Mouse (Mus musculus) layer of hippocampus, adult 6 months (tissue): ENCODE measurements around the gene Stxbp4. TPM values are rescaled to one million over a fixed set of nuclear protein-coding genes. Genes with fewer than 3 reads are reported as not detected.

ENCODE experiments used
- long read RNA-seq, 2 experiments: library from polyadenylated mRNA; unstranded; transcript quantifications; one replicate each; pipeline ENCODE4 v2.0.0; 2019 to 2020
- polyA plus RNA-seq: library from polyadenylated mRNA; unstranded; fragments of <200 nt; fragmentation: Nextera tagmentation; gene quantifications from 2 replicates; pipeline ENCODE4 v1.2.3, GENCODE M21; 2021

Stxbp4 gene
- polyA plus RNA-seq, result 5.1 and 5.3 TPM in 2 replicates
- long read RNA-seq, experiment 1, full-length matches to known transcripts, result 4 of 22 reads
- long read RNA-seq, experiment 1, partial matches to known transcripts, result 7 of 22 reads
- long read RNA-seq, experiment 1, other reads (novel, unspliced or antisense), result 11 of 22 reads
- long read RNA-seq, experiment 2, full-length matches to known transcripts, result 33 of 52 reads
- long read RNA-seq, experiment 2, partial matches to known transcripts, result 6 of 52 reads
- long read RNA-seq, experiment 2, other reads (novel, unspliced or antisense), result 13 of 52 reads

DNA sequence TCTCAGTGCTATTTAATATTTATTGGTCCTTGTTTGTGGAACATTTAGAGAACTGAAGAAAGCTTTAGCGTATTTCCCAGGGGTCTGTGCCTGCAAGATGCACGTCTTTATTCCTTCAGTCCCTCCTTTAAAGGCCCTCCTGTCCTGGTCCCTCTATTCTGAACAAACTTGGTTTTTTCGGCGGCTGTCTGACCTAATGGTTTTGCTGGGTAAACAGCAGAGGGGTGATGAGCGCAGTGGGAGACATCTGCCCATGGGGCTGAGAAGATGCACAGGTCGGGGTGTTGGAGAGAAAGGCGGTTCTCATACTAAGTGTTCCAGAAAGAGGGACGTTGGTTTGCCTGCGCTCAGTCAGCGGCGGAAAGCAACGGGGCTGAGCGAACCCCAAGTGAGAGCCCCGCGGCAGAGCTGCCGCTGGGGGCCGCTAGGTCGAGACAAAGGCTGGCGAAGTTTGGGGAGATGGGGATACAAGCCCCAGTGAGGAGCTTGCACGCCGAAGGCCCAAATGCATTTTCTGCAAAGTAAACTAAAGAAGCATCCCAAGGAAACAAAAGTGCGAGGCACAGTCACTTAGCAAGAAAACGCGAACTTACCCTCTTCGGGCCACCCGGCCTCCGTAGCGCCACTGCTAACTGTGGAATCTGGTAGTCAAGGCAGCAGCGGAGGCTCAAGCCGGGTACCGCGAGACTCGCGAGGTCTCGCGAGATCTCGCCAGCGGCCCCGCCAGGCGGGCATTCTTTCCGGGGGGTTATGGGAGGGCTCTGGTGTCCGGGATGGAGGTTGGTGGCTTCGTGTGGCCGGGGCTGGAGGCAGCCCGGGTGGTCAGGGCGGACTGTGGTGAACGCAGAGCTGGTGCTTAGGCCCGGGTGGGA lies at the start of gene Stxbp4, which contains the start of gene Cox11:
Gene Stxbp4, minus strand, starts transcription at position 645 of the 872 bp plus-strand sequence.
Gene Cox11, plus strand, starts transcription at position 734 of the 872 bp plus-strand sequence.

Other genes with a start within 250 kb of the Stxbp4 start
- gene Hlf, start 247.2 kb downstream of the Stxbp4 start, polyA plus RNA-seq, result 23.4 and 27.6 TPM in 2 replicates
- gene Cox11, start 89 bp upstream of the Stxbp4 start, polyA plus RNA-seq, result 21.0 and 23.2 TPM in 2 replicates
- 25.6 and 26.0 TPM in 2 replicates for gene Tom1l1, start 50.3 kb upstream of the Stxbp4 start, polyA plus RNA-seq